In genomic region chr12:69472912-69473311, GRCm38 (mm10) we compare ENCODE assay signal across 16 mouse cellular contexts.
DNase-seq lines count a peak whose midpoint lies in the region; ATAC-seq and TF ChIP-seq lines count a peak whose summit lies in the region.
"Had no signal": no experiment of that assay in that cellular context is flagged by ENCODE, and none has a peak within 500 bp of the region (broad histone marks: within the 10 kb centered on the region; RNA-seq: fewer than 3 reads in every experiment).

No protein-coding gene starts in this region.

- H3K9me3 ChIP-seq in heart, postnatal 0 days (replicated peaks; ENCODE audit: control insufficient read depth, low read length) = no peaks in the 10 kb centered on the region
- no peaks in the 10 kb centered on the region for H3K9me3 ChIP-seq in heart, embryonic 12.5 days (replicated peaks)
- H3K9me3 ChIP-seq in embryonic facial prominence, embryonic 15.5 days (replicated peaks) = no peaks in the 10 kb centered on the region
- H3K9me3 ChIP-seq in hindbrain, embryonic 13.5 days = no peaks in the 10 kb centered on the region
- H3K9me3 ChIP-seq: heart, embryonic 13.5 days; lung, embryonic 15.5 days; neural tube, embryonic 13.5 days had no signal

- no peak overlapping the region for H3K4me2 ChIP-seq in heart, postnatal 0 days (ENCODE audit: low read depth, low read length)
- no peak overlapping the region for H3K4me2 ChIP-seq in heart, embryonic 12.5 days
- H3K4me2 ChIP-seq in embryonic facial prominence, embryonic 15.5 days (replicated peaks) = no peak overlapping the region
- H3K4me2 ChIP-seq in hindbrain, embryonic 13.5 days = no peak overlapping the region
- H3K4me2 ChIP-seq: heart, embryonic 13.5 days; lung, embryonic 15.5 days; neural tube, embryonic 13.5 days had no signal

- no peak overlapping the region for H3K9ac ChIP-seq in heart, postnatal 0 days (replicated peaks; ENCODE audit: low read depth, low read length)
- H3K9ac ChIP-seq in heart, embryonic 12.5 days = no peak overlapping the region
- H3K9ac ChIP-seq in embryonic facial prominence, embryonic 15.5 days = no peak overlapping the region
- H3K9ac ChIP-seq in hindbrain, embryonic 13.5 days = no peak overlapping the region
- H3K9ac ChIP-seq: heart, embryonic 13.5 days; lung, embryonic 15.5 days; neural tube, embryonic 13.5 days had no signal

- peaks cover 25% of the 10 kb centered on the region for H3K4me1 ChIP-seq in heart, postnatal 0 days (ENCODE audit: control insufficient read depth, insufficient read depth)
- peaks cover 22% of the 10 kb centered on the region for H3K4me1 ChIP-seq in heart, embryonic 12.5 days (replicated peaks)
- H3K4me1 ChIP-seq in embryonic facial prominence, embryonic 15.5 days = peaks cover 47% of the 10 kb centered on the region
- H3K4me1 ChIP-seq in hindbrain, embryonic 13.5 days (replicated peaks) = peaks cover 20% of the 10 kb centered on the region

- 0 out of 2 replicates have a peak, but pooled peaks have one; percentile 28 for ATAC-seq in heart, postnatal 0 days (ENCODE audit: insufficient read depth, low read depth)
- ATAC-seq in heart, embryonic 12.5 days (ENCODE audit: insufficient number of reproducible peaks, low FRiP score) = no peak
- ATAC-seq in embryonic facial prominence, embryonic 15.5 days (ENCODE audit: insufficient number of reproducible peaks, low FRiP score, low TSS enrichment, low read depth) = no peak
- no peak for ATAC-seq in hindbrain, embryonic 13.5 days (ENCODE audit: low FRiP score)
- ATAC-seq: midbrain, embryonic 16.5 days had no signal

- no peak for TF ChIP-seq EP300 in heart, postnatal 0 days (IDR thresholded peaks at IDR 0.05; ENCODE audit: low read depth)

- H3K36me3 ChIP-seq in heart, postnatal 0 days (replicated peaks; ENCODE audit: control insufficient read depth, insufficient read depth, low read length) = no peaks in the 10 kb centered on the region
- no peaks in the 10 kb centered on the region for H3K36me3 ChIP-seq in heart, embryonic 12.5 days
- H3K36me3 ChIP-seq in embryonic facial prominence, embryonic 15.5 days = no peaks in the 10 kb centered on the region
- no peaks in the 10 kb centered on the region for H3K36me3 ChIP-seq in hindbrain, embryonic 13.5 days
- H3K36me3 ChIP-seq: heart, embryonic 13.5 days; lung, embryonic 15.5 days; neural tube, embryonic 13.5 days had no signal

- TF ChIP-seq CTCF in heart, postnatal 0 days (IDR thresholded peaks at IDR 0.05; ENCODE audit: low read depth) = no peak

- H3K27me3 ChIP-seq in heart, postnatal 0 days (ENCODE audit: control insufficient read depth, insufficient read depth, low read length) = no peaks in the 10 kb centered on the region
- H3K27me3 ChIP-seq in heart, embryonic 12.5 days (replicated peaks) = no peaks in the 10 kb centered on the region
- H3K27me3 ChIP-seq in embryonic facial prominence, embryonic 15.5 days = no peaks in the 10 kb centered on the region
- no peaks in the 10 kb centered on the region for H3K27me3 ChIP-seq in hindbrain, embryonic 13.5 days
- H3K27me3 ChIP-seq: heart, embryonic 13.5 days; lung, embryonic 15.5 days; neural tube, embryonic 13.5 days had no signal

- H3K27ac ChIP-seq in heart, postnatal 0 days (ENCODE audit: low read depth) = no peak overlapping the region
- H3K27ac ChIP-seq in heart, embryonic 12.5 days (ENCODE audit: poor library complexity, severe bottlenecking) = no peak overlapping the region
- H3K27ac ChIP-seq in embryonic facial prominence, embryonic 15.5 days (replicated peaks) = peak overlapping the region; percentile 86; the same call in 1 of the 2 replicates
- H3K27ac ChIP-seq in hindbrain, embryonic 13.5 days = no peak overlapping the region
- H3K27ac ChIP-seq: heart, embryonic 13.5 days had no signal

- WGBS in heart, postnatal 0 days = 73% methylated on average over 9 of the region's 9 CpGs
- WGBS in heart, embryonic 12.5 days = 92% methylated on average over 9 of the region's 9 CpGs
- 90% methylated on average over 9 of the region's 9 CpGs for WGBS in embryonic facial prominence, embryonic 15.5 days
- 95% methylated on average over 9 of the region's 9 CpGs for WGBS in hindbrain, embryonic 13.5 days

- DNase-seq in heart, postnatal 0 days (ENCODE audit: low spot score) = peak; percentile 50
- peak; percentile 39 for DNase-seq in retina, postnatal 1 day
- DNase-seq in retina, embryonic 14.5 days (ENCODE audit: low spot score) = no peak
- DNase-seq in adrenal gland, postnatal 25 days = no peak
- DNase-seq: adrenal gland, postnatal 36 days; cerebellum, adult 18-20 months; kidney, postnatal 10 days; left cerebral cortex, postnatal 4 days; thymus, postnatal 14 days had no signal

- H3K4me3 ChIP-seq in heart, postnatal 0 days (ENCODE audit: low read depth, low read length) = no peak overlapping the region
- H3K4me3 ChIP-seq in heart, embryonic 12.5 days = no peak overlapping the region
- H3K4me3 ChIP-seq in embryonic facial prominence, embryonic 15.5 days (replicated peaks) = no peak overlapping the region
- H3K4me3 ChIP-seq in hindbrain, embryonic 13.5 days = no peak overlapping the region
- H3K4me3 ChIP-seq: heart, embryonic 13.5 days; lung, embryonic 15.5 days; neural tube, embryonic 13.5 days had no signal

Comparison
In these comparisons a context has a peak if more than half of its experiments do, and no peak if none do; other contexts are left out.
1. DNase-seq: peak in heart, postnatal 0 days (single experiment) and retina, postnatal 1 day (single experiment); none in retina, embryonic 14.5 days (single experiment) and adrenal gland, postnatal 25 days (single experiment).